Mouse (Mus musculus) kidney, adult 2 months (tissue): ENCODE measurements around the gene Tmem251.

Experiments used
- CTCF ChIP-seq: fragments of 200-500 bp; conservative IDR thresholded peaks from 2 replicates; pipeline ENCODE4 v1.5.1; 2011; ENCODE audit warnings: low read depth, mild to moderate bottlenecking, control low read depth, low read length, moderate library complexity, mixed read lengths; ENCODE audit not compliant: insufficient read depth, insufficient read length
- POLR2A ChIP-seq: fragments of 200-500 bp; IDR thresholded peaks from one replicate; pipeline ENCODE4 v1.6.1; 2011; ENCODE audit warnings: low read depth, low read length, control low read depth

DNA sequence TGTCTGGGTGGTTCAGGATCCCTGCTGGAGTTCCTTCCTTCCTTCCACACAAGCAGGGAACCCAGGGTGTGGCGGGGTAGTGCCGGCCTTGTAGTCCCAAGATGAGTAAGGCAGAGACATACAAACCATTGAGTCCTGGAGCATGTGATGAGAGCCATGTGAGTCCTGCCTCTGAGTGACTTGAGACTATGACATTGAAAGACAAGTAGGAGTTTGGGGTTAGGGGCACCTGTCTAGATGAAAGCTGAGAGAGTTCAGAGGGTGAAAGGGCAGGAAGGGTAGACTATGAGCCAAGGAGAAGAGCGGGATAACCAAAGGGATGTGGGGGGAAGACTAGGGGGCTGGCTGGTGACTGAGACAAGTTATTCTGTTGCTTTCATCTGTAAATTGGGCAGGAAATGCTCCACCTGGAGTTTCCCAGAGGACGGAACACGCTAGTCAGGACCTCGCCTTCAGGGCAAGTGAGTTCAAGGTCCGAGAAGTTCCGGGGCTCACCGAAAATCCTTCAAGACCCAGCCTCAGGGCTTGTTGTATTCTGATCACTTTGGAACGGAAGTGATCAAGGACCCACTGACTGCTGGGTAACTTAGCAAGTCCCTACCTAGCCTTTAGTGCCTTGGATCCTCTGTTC is 36.6 kb upstream of the Tmem251 start:
- no peak for TF ChIP-seq POLR2A
- TF ChIP-seq CTCF = no peak
